Mouse (Mus musculus) MEL (cell line): ENCODE results near the gene Itih1.

ENCODE experiments used
- CTCF ChIP-seq, 3 experiments: IDR thresholded peaks in 2 of 3; conservative IDR thresholded peaks in 1 of 3; 2 replicates each; pipeline ENCODE4 v1.5.1; 2011 to 2012; ENCODE audit warnings: low read length in 3 of 3, low read depth in 2 of 3, mild to moderate bottlenecking in 2 of 3, improper control_type of control experiment in 1 of 3, inconsistent platforms in 1 of 3, mixed read lengths in 1 of 3, moderate library complexity in 1 of 3; ENCODE audit not compliant: control insufficient read depth in 1 of 3, insufficient read depth in 1 of 3, poor library complexity in 1 of 3, severe bottlenecking in 1 of 3
- GATA1 ChIP-seq: IDR thresholded peaks from 2 replicates; pipeline ENCODE4 v1.6.1; 2011; ENCODE audit warnings: low read depth, low read length, improper control_type of control experiment
- MAFK ChIP-seq: IDR thresholded peaks from 2 replicates; pipeline ENCODE4 v1.6.1; 2011; ENCODE audit warnings: low read depth, mild to moderate bottlenecking, low read length, improper control_type of control experiment, borderline replicate concordance
- NELFE ChIP-seq: IDR thresholded peaks from 2 replicates; pipeline ENCODE4 v1.6.1; 2011; ENCODE audit warnings: low read depth, low read length, improper control_type of control experiment
- POLR2A ChIP-seq, 2 experiments: IDR thresholded peaks; 2 replicates each; pipeline ENCODE4 v1.6.1; 2011 to 2012; ENCODE audit warnings: low read length in 2 of 2, mild to moderate bottlenecking in 2 of 2, control low read depth in 1 of 2, improper control_type of control experiment in 1 of 2, low read depth in 1 of 2, moderate library complexity in 1 of 2; ENCODE audit not compliant: control insufficient read depth in 1 of 2, insufficient read depth in 1 of 2, poor library complexity in 1 of 2
- ZMIZ1 ChIP-seq: IDR thresholded peaks from 2 replicates; pipeline ENCODE4 v1.6.1; 2012; ENCODE audit warnings: low read depth, mild to moderate bottlenecking, inconsistent platforms, low read length, improper control_type of control experiment, moderate library complexity
- ZNF384 ChIP-seq: IDR thresholded peaks from 2 replicates; pipeline ENCODE4 v1.6.1; 2012; ENCODE audit warnings: low read depth, mild to moderate bottlenecking, inconsistent platforms, low read length, improper control_type of control experiment

GRCm38 (mm10) chr14:30951154-30951825 lies 8.2 kb upstream of the Itih1 start, which contains the start of gene Nek4:
- peak; percentile 53 to 90; a peak in 3 of 4 replicates for TF ChIP-seq POLR2A (IDR thresholded peaks at IDR 0.05; ENCODE audit: control insufficient read depth in 1 of 2, insufficient read depth in 1 of 2, low read depth in 1 of 2, low read length in 2 of 2, poor library complexity in 1 of 2)
- TF ChIP-seq CTCF (IDR thresholded peaks at IDR 0.05 in 2 of 3, conservative IDR thresholded peaks at IDR 0.05 in 1 of 3; ENCODE audit: control insufficient read depth in 1 of 3, insufficient read depth in 1 of 3, low read depth in 2 of 3, low read length in 3 of 3, poor library complexity in 1 of 3, severe bottlenecking in 1 of 3), result 0 out of 6 replicates have a peak, but pooled peaks of 1 of the 3 experiments have one; percentile 3
- no peak for TF ChIP-seq MAFK
- TF ChIP-seq GATA1, result peak; percentile 37
- TF ChIP-seq ZNF384, result no peak
- TF ChIP-seq ZMIZ1, result peak; percentile 93
- peak; percentile 97 for TF ChIP-seq NELFE
